Comparison of ENCODE assay signal across 10 mouse cellular contexts in genomic region chr6:90551251-90551650, GRCm38 (mm10). TPM values are rescaled to one million over a fixed set of nuclear protein-coding genes. Genes with fewer than 3 reads are reported as not detected.
DNase-seq lines count a peak whose midpoint lies in the region; ATAC-seq and TF ChIP-seq lines count a peak whose summit lies in the region.
"Had no signal": no experiment of that assay in that cellular context is flagged by ENCODE, and none has a peak within 500 bp of the region (broad histone marks: within the 10 kb centered on the region; RNA-seq: fewer than 3 reads in every experiment).

No protein-coding gene starts in this region.

- intact Hi-C loops in heart, postnatal 36 days (cut with DNase I), result no loop called here

- peaks cover 11% of the 10 kb centered on the region; the same call in 1 of the 2 replicates for H3K4me1 ChIP-seq in heart, embryonic 11.5 days (ENCODE audit: control insufficient read depth, insufficient read depth, low read length)
- peaks cover 22% of the 10 kb centered on the region for H3K4me1 ChIP-seq in midbrain, embryonic 10.5 days
- H3K4me1 ChIP-seq in midbrain, embryonic 11.5 days (ENCODE audit: control insufficient read depth, insufficient read depth, low read length), result 0 out of 2 replicates have a peak, but pooled peaks cover 3% of the 10 kb centered on the region
- peaks cover 8% of the 10 kb centered on the region; the same call in 1 of the 2 replicates for H3K4me1 ChIP-seq in liver, embryonic 13.5 days (replicated peaks)
- H3K4me1 ChIP-seq in stomach, postnatal 0 days (replicated peaks; ENCODE audit: control insufficient read depth, insufficient read depth), result no peaks in the 10 kb centered on the region

- H3K9me3 ChIP-seq in heart, embryonic 11.5 days (replicated peaks; ENCODE audit: control insufficient read depth, low read length), result no peaks in the 10 kb centered on the region
- no peaks in the 10 kb centered on the region for H3K9me3 ChIP-seq in midbrain, embryonic 10.5 days (replicated peaks)
- no peaks in the 10 kb centered on the region for H3K9me3 ChIP-seq in midbrain, embryonic 11.5 days (ENCODE audit: control insufficient read depth, low read length)
- no peaks in the 10 kb centered on the region for H3K9me3 ChIP-seq in liver, embryonic 13.5 days (replicated peaks)
- H3K9me3 ChIP-seq in stomach, postnatal 0 days (ENCODE audit: control insufficient read depth, low read length), result no peaks in the 10 kb centered on the region

- peaks cover 3% of the 10 kb centered on the region for H3K27me3 ChIP-seq in heart, embryonic 11.5 days (ENCODE audit: control insufficient read depth, insufficient read depth, low read length)
- peaks cover 5% of the 10 kb centered on the region; the same call in 1 of the 2 replicates for H3K27me3 ChIP-seq in midbrain, embryonic 10.5 days (ENCODE audit: low read depth, poor library complexity, severe bottlenecking)
- no peaks in the 10 kb centered on the region for H3K27me3 ChIP-seq in midbrain, embryonic 11.5 days (ENCODE audit: control insufficient read depth, insufficient read depth, low read length)
- no peaks in the 10 kb centered on the region for H3K27me3 ChIP-seq in liver, embryonic 13.5 days
- H3K27me3 ChIP-seq in stomach, postnatal 0 days (ENCODE audit: control insufficient read depth, insufficient read depth, low read length), result no peaks in the 10 kb centered on the region

- H3K4me2 ChIP-seq in heart, embryonic 11.5 days, result peak overlapping the region; percentile 66
- no peak overlapping the region; the same call in 1 of the 2 replicates for H3K4me2 ChIP-seq in midbrain, embryonic 11.5 days
- H3K4me2 ChIP-seq in liver, embryonic 13.5 days, result peak overlapping the region; percentile 67
- H3K4me2 ChIP-seq in stomach, postnatal 0 days (replicated peaks; ENCODE audit: low read depth), result peak overlapping the region; percentile 61

- no peak overlapping the region for H3K9ac ChIP-seq in heart, embryonic 11.5 days (ENCODE audit: low read depth, low read length)
- no peak overlapping the region for H3K9ac ChIP-seq in midbrain, embryonic 11.5 days (ENCODE audit: low read length)
- peak overlapping the region; percentile 45; the same call in 1 of the 2 replicates for H3K9ac ChIP-seq in liver, embryonic 13.5 days
- no peak overlapping the region for H3K9ac ChIP-seq in stomach, postnatal 0 days (ENCODE audit: low read length)

- H3K27ac ChIP-seq in heart, embryonic 11.5 days (ENCODE audit: low read depth, low read length), result no peak overlapping the region
- peak overlapping the region; percentile 67; the same call in 1 of the 2 replicates for H3K27ac ChIP-seq in midbrain, embryonic 10.5 days (replicated peaks)
- no peak overlapping the region for H3K27ac ChIP-seq in midbrain, embryonic 11.5 days (ENCODE audit: low read depth, low read length)
- H3K27ac ChIP-seq in liver, embryonic 13.5 days, result no peak overlapping the region; the same call in 1 of the 2 replicates
- H3K27ac ChIP-seq in stomach, postnatal 0 days (replicated peaks), result peak overlapping the region; percentile 53; the same call in 1 of the 2 replicates

- DNase-seq in heart, postnatal 36 days, result no peak
- DNase-seq in midbrain, embryonic 10.5 days (ENCODE audit: low spot score), result no peak
- DNase-seq in midbrain, embryonic 11.5 days (ENCODE audit: low spot score, missing footprints), result no peak
- no peak for DNase-seq in liver, embryonic 13.5 days
- no peak for DNase-seq in stomach, postnatal 0 days (ENCODE audit: low spot score)
- no peak for DNase-seq in right cerebral cortex, postnatal 14 days
- DNase-seq: spleen, adult 18-20 months had no signal

- H3K4me3 ChIP-seq in heart, embryonic 11.5 days (ENCODE audit: low read depth, low read length), result no peak overlapping the region
- H3K4me3 ChIP-seq in midbrain, embryonic 10.5 days, result no peak overlapping the region
- no peak overlapping the region for H3K4me3 ChIP-seq in midbrain, embryonic 11.5 days (ENCODE audit: low read depth, low read length)
- H3K4me3 ChIP-seq in liver, embryonic 13.5 days (replicated peaks), result peak overlapping the region; percentile 47
- H3K4me3 ChIP-seq in stomach, postnatal 0 days (ENCODE audit: low read depth, low read length), result peak overlapping the region; percentile 39; the same call in 1 of the 2 replicates
- H3K4me3 ChIP-seq: myocyte had no signal

- TF ChIP-seq EP300 in stomach, postnatal 0 days (optimal IDR thresholded peaks at IDR 0.05), result no peak

- ATAC-seq in heart, embryonic 11.5 days (replicated peaks; ENCODE audit: insufficient number of reproducible peaks, low FRiP score, low TSS enrichment), result no peak
- ATAC-seq in midbrain, embryonic 11.5 days (ENCODE audit: low FRiP score), result no peak
- ATAC-seq in liver, embryonic 13.5 days (ENCODE audit: low read depth), result no peak
- no peak for ATAC-seq in stomach, postnatal 0 days (ENCODE audit: low FRiP score, low TSS enrichment)
- no peak for ATAC-seq in inflammation-experienced regulatory T-cells, adult 6 months

- H3K36me3 ChIP-seq in heart, embryonic 11.5 days (ENCODE audit: control insufficient read depth, insufficient read depth, low read length), result no peaks in the 10 kb centered on the region
- no peaks in the 10 kb centered on the region for H3K36me3 ChIP-seq in midbrain, embryonic 10.5 days
- no peaks in the 10 kb centered on the region for H3K36me3 ChIP-seq in midbrain, embryonic 11.5 days (ENCODE audit: control insufficient read depth, insufficient read depth, low read length)
- H3K36me3 ChIP-seq in liver, embryonic 13.5 days, result no peaks in the 10 kb centered on the region
- no peaks in the 10 kb centered on the region for H3K36me3 ChIP-seq in stomach, postnatal 0 days (ENCODE audit: control insufficient read depth, insufficient read depth, low read length)

- no peak for TF ChIP-seq CTCF in stomach, postnatal 0 days (IDR thresholded peaks at IDR 0.05; ENCODE audit: low read depth)

RNA-seq across cellular contexts. Expression of gene Slc41a3, which starts 53.3 kb away (rescaled TPM):
- polyA plus RNA-seq in heart, embryonic 11.5 days (2014; fragmentation: Nextera tagmentation; extraction: Ambion mirVana), result 11.1 and 12.6 TPM in 2 replicates
- 10 to 100 TPM; 68.8 to 72.1 TPM for total RNA-seq in heart, postnatal 36 days (2021)
- 2.2 and 3.5 TPM in 2 replicates for polyA plus RNA-seq in midbrain, embryonic 10.5 days (2016; fragmentation: Nextera tagmentation; extraction: Ambion mirVana)
- polyA plus RNA-seq in midbrain, embryonic 11.5 days (2014; fragmentation: Nextera tagmentation; extraction: Ambion mirVana), result 2.7 and 3.0 TPM in 2 replicates
- 32.2 and 34.8 TPM in 2 replicates for polyA plus RNA-seq in liver, embryonic 13.5 days (2015; fragmentation: Nextera tagmentation; extraction: Ambion mirVana)
- polyA plus RNA-seq in stomach, postnatal 0 days (2015; fragmentation: Nextera tagmentation; extraction: Ambion mirVana), result 4.1 and 4.3 TPM in 2 replicates
- polyA plus RNA-seq in inflammation-experienced regulatory T-cells, adult 6 months (2017; shearing (Covaris generic)), result 1 to 10 TPM; 2.8 to 5.6 (median 3.1) TPM

Comparison
In these comparisons a context has a peak if more than half of its experiments do, and no peak if none do; other contexts are left out.
1. H3K27ac ChIP-seq: peak in midbrain, embryonic 10.5 days (single experiment) and stomach, postnatal 0 days (single experiment); none in heart, embryonic 11.5 days (single experiment), midbrain, embryonic 11.5 days (single experiment) and liver, embryonic 13.5 days (single experiment).
2. H3K4me3 ChIP-seq: peak in liver, embryonic 13.5 days (single experiment) and stomach, postnatal 0 days (single experiment); none in heart, embryonic 11.5 days (single experiment), midbrain, embryonic 10.5 days (single experiment) and midbrain, embryonic 11.5 days (single experiment).